Mouse (Mus musculus) heart, postnatal 36 days (tissue): ENCODE measurements at regions not wholly inside any gene's neighbourhood (a gene's known extent, or its start where the extent isn't known, plus 50 kb on each side); places are given as distances from the start of the nearest gene placed in this dataset.

Source experiments
- DNase-seq, 2 experiments: peaks; one replicate each; pipeline ENCODE4 v3.0.0; 2021 to 2022
- intact Hi-C: fragments of 180-260 bp; cut with DNase I; formaldehyde crosslinking; loops from one replicate; pipeline ENCODE4 v1.15.1; 2025

DNA sequence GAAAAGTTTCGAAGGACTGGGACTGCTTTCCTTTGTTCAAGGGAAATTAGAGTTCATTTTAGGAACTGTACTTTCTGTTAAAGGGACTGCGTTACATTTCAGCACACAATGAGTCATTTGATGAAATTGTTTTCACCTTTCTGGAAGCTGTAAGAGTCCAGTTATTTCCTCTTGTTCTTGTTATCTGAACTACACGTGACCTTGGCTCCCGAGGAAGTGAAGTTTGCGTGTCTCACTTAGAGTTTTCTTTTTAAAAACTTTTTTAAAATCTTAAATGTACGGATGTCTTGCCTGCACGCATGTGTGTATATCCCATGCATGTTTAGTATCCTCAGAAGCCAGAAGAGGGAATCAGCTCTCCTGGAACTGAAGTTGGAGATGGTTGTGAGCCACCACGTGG, 52.6 kb upstream of the Fxr1 start:
- DNase-seq = no peak
- intact Hi-C loops = no loop called here
